Mouse (Mus musculus) neural tube, embryonic 13.5 days (tissue): ENCODE measurements around the gene Adgrl2. TPM values are rescaled to one million over a fixed set of nuclear protein-coding genes. Genes with fewer than 3 reads are reported as not detected.

ENCODE experiments used
- ATAC-seq: fragments of 200-750 bp; cut with Nextera tagmentation; 2 replicates; pipeline ENCODE4 v1.8.0; 2017; ENCODE audit warnings: low read depth, mild to moderate bottlenecking, moderate TSS enrichment, moderate library complexity
- H3K27ac ChIP-seq: fragments of 300-500 bp; sonication (generic); replicated peaks from 2 replicates; pipeline ENCODE4 v1.5.1; 2015; ENCODE audit warnings: moderate library complexity, mild to moderate bottlenecking, inconsistent platforms
- H3K27me3 ChIP-seq: fragments of 300-500 bp; sonication (generic); 2 replicates; pipeline ENCODE4 v1.6.1; 2015; ENCODE audit warnings: mild to moderate bottlenecking, inconsistent platforms
- H3K36me3 ChIP-seq: fragments of 300-500 bp; sonication (generic); 2 replicates; pipeline ENCODE4 v1.6.1; 2015; ENCODE audit warnings: mild to moderate bottlenecking, inconsistent platforms
- H3K4me1 ChIP-seq: fragments of 300-500 bp; sonication (generic); replicated peaks from 2 replicates; pipeline ENCODE4 v1.6.1; 2015; ENCODE audit warnings: inconsistent platforms
- H3K4me2 ChIP-seq: fragments of 300-500 bp; sonication (generic); 2 replicates; pipeline ENCODE4 v1.6.1; 2015; ENCODE audit warnings: inconsistent platforms, mild to moderate bottlenecking, moderate library complexity
- H3K4me3 ChIP-seq: fragments of 300-500 bp; sonication (generic); 2 replicates; pipeline ENCODE4 v1.5.1; 2015; ENCODE audit warnings: mild to moderate bottlenecking, inconsistent platforms
- H3K9ac ChIP-seq: fragments of 300-500 bp; sonication (generic); 2 replicates; pipeline ENCODE4 v1.6.1; 2015; ENCODE audit warnings: moderate library complexity, mild to moderate bottlenecking, inconsistent platforms
- H3K9me3 ChIP-seq: fragments of 300-500 bp; sonication (generic); 2 replicates; pipeline ENCODE4 v1.6.1; 2016; ENCODE audit warnings: inconsistent platforms
- WGBS: fragments of 180-500 bp; shearing (Covaris S2); methylation state at CpG from one replicate; pipeline ENCODE4 v1.1.7; 2015; 5-methylcytosine and 5-hydroxymethylcytosine counted together
- polyA plus RNA-seq: library from polyadenylated mRNA; unstranded; fragments of >200 nt; fragmentation: Nextera tagmentation; extraction: Ambion mirVana; gene quantifications from 2 replicates; pipeline ENCODE4 v1.2.1, GENCODE M21; 2015

Adgrl2 gene
- polyA plus RNA-seq, 1 experiment from 2014 or later = 132 TPM

DNA sequence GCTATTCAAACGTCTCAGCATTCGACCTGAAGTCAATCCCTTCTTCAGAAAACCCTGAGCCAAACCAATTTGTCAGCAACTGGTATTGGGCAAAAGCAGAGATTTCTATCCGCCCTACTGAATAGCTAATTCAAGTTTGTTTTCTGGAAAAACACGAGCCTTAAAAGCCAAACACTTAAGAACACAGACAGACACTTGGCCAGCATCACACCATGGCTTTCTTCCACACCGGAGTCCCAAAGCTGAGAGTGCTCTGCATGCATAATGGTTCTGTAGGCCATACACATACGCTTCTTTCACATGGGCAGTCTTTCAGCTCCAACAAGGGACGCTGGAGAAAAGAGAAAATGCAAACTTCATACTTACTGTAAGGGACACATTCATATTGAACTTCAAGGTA lies 125.1 kb downstream of the Adgrl2 start:
- WGBS = 75% methylated on average over 7 of the region's 7 CpGs
- Histone ChIP-seq H3K4me1 (peaks cover 23% of the 10 kb centered on the region), H3K9ac (no peak overlapping the region), H3K4me2 (no peak overlapping the region), H3K4me3 (no peak overlapping the region), H3K9me3 (no peaks in the 10 kb centered on the region), H3K36me3 (no peaks in the 10 kb centered on the region), H3K27ac (no peak overlapping the region), H3K27me3 (no peaks in the 10 kb centered on the region)
- ATAC-seq = no peak

DNA sequence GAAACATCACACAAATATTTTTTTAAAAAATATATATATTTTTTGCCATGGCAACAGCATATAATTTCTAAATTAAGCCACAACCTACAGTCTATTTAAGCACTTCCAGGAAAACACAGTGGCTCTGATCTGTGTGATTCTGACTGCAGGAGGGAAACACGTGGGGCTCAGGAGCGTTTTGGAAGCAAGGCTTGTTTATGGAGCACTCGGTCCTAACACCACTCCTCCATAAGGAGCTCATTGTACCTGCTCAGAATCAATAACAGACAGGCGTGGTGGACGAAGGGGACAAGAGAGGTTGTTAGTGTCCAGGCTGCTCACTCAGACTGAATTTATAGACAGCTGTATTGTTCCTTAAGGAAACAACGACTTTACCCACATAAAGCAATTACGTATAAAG lies 128.5 kb downstream of the Adgrl2 start:
- ATAC-seq = 0 out of 2 replicates have a peak, but pooled peaks have one; percentile 37
- WGBS = 11% methylated on average over 7 of the region's 7 CpGs

DNA sequence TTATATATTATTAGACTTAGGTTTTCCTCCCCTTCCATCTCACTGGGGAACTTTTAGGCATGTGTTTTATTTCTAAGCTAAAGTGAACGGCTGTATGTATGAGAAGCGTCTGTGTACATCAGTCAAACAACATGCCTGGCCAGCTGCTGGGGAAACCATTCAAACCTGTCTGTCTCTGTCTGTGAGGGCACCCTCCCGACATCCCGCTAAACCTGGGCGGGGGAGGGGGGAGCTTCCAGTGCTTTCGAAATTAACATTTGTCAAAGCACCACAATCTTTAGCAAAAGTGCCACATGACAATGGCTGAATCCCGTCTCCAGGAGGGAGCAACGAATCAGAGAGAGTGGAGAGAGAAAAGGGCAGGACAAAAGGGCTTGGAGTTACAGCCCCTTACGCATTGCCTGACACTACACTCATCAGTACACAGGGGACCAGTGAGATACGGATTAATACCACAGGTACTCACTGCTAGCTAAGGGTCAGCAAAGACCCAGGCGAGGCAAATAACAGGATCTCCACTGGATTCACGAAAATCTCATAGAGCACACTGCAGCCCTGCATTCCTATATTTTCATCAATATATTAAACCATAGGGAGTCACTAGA lies 135.9 kb downstream of the Adgrl2 start:
- WGBS = 16% methylated on average over 12 of the region's 12 CpGs
- Histone ChIP-seq H3K27ac (no peak overlapping the region), H3K27me3 (no peaks in the 10 kb centered on the region), H3K4me3 (peak overlapping the region; percentile 22), H3K4me2 (peak overlapping the region; percentile 50), H3K36me3 (peaks cover 35% of the 10 kb centered on the region), H3K9ac (peak overlapping the region; percentile 55), H3K9me3 (no peaks in the 10 kb centered on the region), H3K4me1 (peaks cover 27% of the 10 kb centered on the region)
- peak; percentile 52 for ATAC-seq

More for the DNA sequence above, 128.5 kb downstream of the Adgrl2 start:
- Histone ChIP-seq H3K4me2 (peak overlapping the region; percentile 24; the same call in 1 of the 2 replicates), H3K9me3 (no peaks in the 10 kb centered on the region), H3K36me3 (peaks cover 15% of the 10 kb centered on the region), H3K27me3 (no peaks in the 10 kb centered on the region), H3K27ac (no peak overlapping the region), H3K4me1 (peaks cover 10% of the 10 kb centered on the region), H3K9ac (no peak overlapping the region), H3K4me3 (no peak overlapping the region)

DNA sequence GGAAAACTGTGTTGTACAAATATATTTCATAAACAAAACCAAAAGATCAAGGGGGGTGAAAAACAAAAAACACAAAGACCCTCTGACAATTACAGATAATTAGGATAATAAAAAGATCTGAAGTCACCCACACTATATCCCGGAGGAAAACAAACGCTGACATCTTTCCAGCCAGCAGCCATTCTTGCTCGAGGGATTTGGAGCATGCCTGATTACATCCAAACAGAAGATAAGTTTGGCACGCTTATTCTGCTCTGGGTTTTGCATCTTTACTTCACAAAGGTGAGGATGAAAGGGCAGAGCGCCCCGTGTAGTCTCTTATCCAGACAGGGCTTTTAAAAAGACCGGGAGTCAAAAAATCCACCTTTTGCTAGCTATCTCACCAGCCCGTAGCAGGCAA lies 137.0 kb downstream of the Adgrl2 start:
- Histone ChIP-seq H3K9ac (no peak overlapping the region), H3K4me2 (peak overlapping the region; percentile 30), H3K27ac (no peak overlapping the region), H3K4me1 (peaks cover 27% of the 10 kb centered on the region), H3K9me3 (no peaks in the 10 kb centered on the region), H3K36me3 (peaks cover 36% of the 10 kb centered on the region), H3K4me3 (no peak overlapping the region), H3K27me3 (no peaks in the 10 kb centered on the region)
- WGBS = 13% methylated on average over 8 of the region's 8 CpGs
- 0 out of 2 replicates have a peak, but pooled peaks have one; percentile 40 for ATAC-seq

DNA sequence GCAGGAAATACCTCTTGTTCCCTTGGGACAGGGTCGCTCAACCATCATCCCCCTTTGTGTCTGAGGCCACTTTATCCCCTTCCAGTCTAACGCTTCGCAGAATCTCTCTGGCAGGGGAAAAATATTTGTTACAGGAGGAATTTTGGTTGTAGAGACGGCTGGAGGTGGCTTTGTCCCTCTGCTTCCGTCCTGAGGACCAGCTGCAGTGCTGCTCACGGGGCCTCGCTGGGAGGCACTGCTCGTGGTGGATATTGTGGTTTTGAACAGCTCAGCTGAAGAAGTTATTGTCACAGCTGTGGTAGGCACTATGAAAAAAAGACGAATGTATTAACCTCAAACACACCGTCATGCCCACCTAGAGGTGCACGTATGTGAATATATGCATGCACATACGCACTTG lies 137.8 kb downstream of the Adgrl2 start:
- peaks cover 38% of the 10 kb centered on the region for H3K36me3 ChIP-seq
- H3K27ac ChIP-seq = no peak overlapping the region
- no peaks in the 10 kb centered on the region for H3K27me3 ChIP-seq
- 30% methylated on average over 12 of the region's 12 CpGs for WGBS
- peaks cover 27% of the 10 kb centered on the region for H3K4me1 ChIP-seq
- peak; percentile 34; the same call in 1 of the 2 replicates for ATAC-seq
- H3K4me3 ChIP-seq = no peak overlapping the region
- no peaks in the 10 kb centered on the region for H3K9me3 ChIP-seq
- H3K9ac ChIP-seq = no peak overlapping the region
- H3K4me2 ChIP-seq = no peak overlapping the region

DNA sequence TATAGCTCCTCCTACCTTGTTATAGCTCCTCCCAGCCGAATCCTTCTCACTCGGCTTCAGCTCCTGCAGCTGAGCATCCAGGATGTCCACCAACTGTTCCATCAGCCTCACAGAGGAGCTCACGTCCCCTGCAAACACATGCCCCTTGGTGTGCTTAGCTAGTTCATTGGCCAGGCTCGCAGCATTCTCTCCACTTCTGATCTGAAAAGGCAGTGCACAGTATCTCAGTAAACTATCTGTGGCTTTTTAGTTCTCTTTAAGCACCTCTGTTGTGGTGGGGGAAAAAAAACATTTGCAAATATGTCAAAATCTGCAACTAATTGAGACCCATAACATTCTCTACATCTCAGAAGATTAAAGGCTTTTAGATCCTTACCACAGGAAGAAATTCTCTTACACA lies 139.5 kb downstream of the Adgrl2 start:
- Histone ChIP-seq H3K9me3 (no peaks in the 10 kb centered on the region), H3K36me3 (peaks cover 54% of the 10 kb centered on the region), H3K27me3 (no peaks in the 10 kb centered on the region), H3K4me3 (no peak overlapping the region), H3K9ac (no peak overlapping the region), H3K27ac (no peak overlapping the region), H3K4me2 (no peak overlapping the region), H3K4me1 (peaks cover 27% of the 10 kb centered on the region)
- 90% methylated on average over 4 of the region's 4 CpGs for WGBS
- ATAC-seq = no peak

DNA sequence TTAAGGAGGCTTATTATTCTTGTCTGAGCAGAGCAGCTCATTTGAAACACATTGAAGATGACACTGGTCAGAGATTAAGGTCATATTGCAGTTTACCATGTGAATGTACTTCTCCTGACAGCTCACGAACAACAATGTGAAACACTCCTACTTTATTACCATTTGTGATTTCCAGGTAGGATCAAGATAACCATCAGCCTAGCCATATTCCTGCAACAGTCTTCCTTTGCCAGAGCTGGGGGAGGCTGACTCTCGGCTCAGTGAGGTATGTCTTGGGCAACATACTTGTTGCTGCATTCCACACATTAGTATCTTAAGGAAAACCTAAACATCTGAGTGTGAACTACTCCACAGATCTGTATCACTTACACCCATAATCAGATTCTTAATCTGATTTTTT lies 142.0 kb downstream of the Adgrl2 start:
- Histone ChIP-seq H3K9ac (no peak overlapping the region), H3K27me3 (no peaks in the 10 kb centered on the region), H3K36me3 (peaks cover 66% of the 10 kb centered on the region), H3K4me3 (no peak overlapping the region), H3K9me3 (no peaks in the 10 kb centered on the region), H3K4me2 (no peak overlapping the region), H3K27ac (no peak overlapping the region), H3K4me1 (peaks cover 10% of the 10 kb centered on the region)
- no peak for ATAC-seq
- 82% methylated on average over 2 of the region's 2 CpGs for WGBS

DNA sequence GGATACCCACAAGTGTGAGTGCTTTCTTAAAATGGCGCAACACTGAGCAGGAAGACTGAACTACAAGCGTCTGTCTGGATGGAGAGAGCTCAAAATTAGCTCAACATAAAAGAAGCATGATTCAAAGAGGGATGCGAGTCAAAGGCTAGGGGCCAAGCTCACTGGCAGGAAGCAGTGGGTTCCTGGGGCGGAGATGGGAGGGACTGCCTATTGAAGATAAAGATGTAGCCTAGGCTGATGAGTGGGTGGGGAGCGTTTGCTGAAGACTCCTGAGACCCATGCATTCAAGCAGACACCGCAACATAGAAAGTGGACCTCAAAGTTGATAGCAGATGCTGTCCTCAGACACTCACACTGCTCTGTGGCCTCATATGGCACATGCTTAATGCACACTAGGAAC lies 146.2 kb downstream of the Adgrl2 start:
- Histone ChIP-seq H3K36me3 (peaks cover 44% of the 10 kb centered on the region), H3K4me1 (peaks cover 19% of the 10 kb centered on the region), H3K27ac (no peak overlapping the region), H3K4me3 (no peak overlapping the region), H3K27me3 (no peaks in the 10 kb centered on the region), H3K9me3 (no peaks in the 10 kb centered on the region), H3K9ac (no peak overlapping the region), H3K4me2 (no peak overlapping the region)
- no peak for ATAC-seq
- 86% methylated on average over 6 of the region's 6 CpGs for WGBS

DNA sequence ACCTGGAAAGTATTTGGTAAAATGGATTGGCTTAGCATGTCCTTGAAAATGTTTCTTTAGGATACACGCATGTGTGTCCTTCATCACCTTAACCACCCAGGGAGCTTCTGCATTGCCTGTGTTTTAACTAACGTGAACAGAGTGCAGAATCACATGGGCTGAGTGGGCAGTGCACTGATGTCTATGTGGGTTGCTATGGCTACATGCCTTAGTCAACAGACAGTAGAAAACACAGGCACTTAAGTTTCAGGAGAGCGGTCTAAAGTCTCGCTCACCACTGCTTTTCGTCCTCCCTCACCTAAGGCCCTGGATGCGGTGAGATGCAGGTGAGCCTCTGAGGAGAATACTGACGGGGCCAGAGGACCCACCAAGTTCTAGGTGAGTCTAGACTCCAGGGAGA lies 147.8 kb downstream of the Adgrl2 start:
- Histone ChIP-seq H3K36me3 (peaks cover 37% of the 10 kb centered on the region), H3K27me3 (no peaks in the 10 kb centered on the region), H3K4me2 (no peak overlapping the region), H3K9ac (no peak overlapping the region), H3K9me3 (no peaks in the 10 kb centered on the region), H3K4me3 (no peak overlapping the region), H3K27ac (no peak overlapping the region), H3K4me1 (peaks cover 32% of the 10 kb centered on the region)
- WGBS = 83% methylated on average over 7 of the region's 7 CpGs
- ATAC-seq = no peak

DNA sequence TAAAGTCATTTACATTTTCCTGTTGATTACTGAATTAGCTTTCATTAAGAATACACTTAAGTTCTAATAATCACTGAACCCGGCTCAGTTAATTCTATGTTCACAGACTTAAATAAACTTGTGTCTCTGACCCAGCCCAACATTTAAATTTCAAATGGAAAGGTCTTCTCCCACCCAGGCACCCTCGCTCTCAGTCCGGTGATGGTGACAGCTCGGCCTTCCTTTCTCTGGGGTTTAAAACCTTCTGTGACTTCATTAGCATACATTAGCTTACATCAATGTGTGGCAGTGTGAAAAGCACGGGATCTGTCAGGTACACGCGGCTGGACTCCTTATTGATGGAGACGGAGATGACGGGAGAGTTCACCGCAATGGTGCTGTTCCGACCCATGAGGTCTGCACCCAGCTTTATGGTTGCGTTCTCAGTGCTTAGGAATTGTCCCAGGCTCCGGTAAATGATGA lies 151.5 kb downstream of the Adgrl2 start:
- H3K9ac ChIP-seq = no peak overlapping the region
- no peak overlapping the region for H3K4me3 ChIP-seq
- WGBS = 35% methylated on average over 13 of the region's 13 CpGs
- H3K9me3 ChIP-seq = no peaks in the 10 kb centered on the region
- H3K27me3 ChIP-seq = no peaks in the 10 kb centered on the region
- no peak overlapping the region for H3K4me2 ChIP-seq
- no peak for ATAC-seq
- H3K36me3 ChIP-seq = peaks cover 49% of the 10 kb centered on the region
- peak overlapping the region; percentile 56; the same call in 1 of the 2 replicates for H3K27ac ChIP-seq
- peaks cover 39% of the 10 kb centered on the region for H3K4me1 ChIP-seq

DNA sequence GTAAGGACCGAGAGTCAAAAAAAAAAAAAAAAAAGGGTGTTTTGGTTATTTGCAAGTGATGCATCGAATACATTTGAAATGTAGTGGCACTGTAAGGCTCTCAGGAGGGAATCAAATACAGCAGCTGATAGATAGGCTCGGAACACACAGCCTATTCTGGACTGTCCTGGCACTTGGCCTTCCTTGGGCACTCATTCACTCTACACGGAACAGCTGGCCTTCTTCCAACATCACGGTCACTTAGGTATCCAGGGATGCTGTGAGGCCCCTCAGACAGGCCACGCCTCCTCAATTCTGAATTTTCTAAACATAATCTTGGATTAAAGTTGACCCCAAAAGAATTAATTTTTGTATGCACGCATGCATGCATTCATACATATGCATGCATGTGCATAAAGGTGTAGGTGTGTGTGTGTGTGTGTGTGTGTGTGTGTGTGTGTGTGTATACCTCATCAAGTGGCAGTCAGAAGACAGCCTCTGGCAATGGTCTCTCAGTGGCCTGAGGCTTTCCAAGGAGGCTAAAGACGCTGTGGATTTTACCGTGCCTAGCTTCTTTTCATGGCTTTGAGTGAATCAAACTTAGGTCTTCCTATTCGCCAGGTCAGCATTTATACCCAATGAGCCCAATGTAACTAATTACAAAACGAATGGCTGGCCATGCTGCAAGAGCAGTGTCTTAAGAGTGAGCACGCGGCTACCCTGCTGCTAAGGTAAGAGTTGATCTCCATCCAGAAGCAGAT lies 152.1 kb downstream of the Adgrl2 start:
- Histone ChIP-seq H3K9ac (no peak overlapping the region), H3K27me3 (no peaks in the 10 kb centered on the region), H3K4me3 (no peak overlapping the region), H3K4me2 (no peak overlapping the region), H3K4me1 (peaks cover 39% of the 10 kb centered on the region), H3K9me3 (no peaks in the 10 kb centered on the region), H3K27ac (0 out of 2 replicates have a peak overlapping the region, but pooled peaks have one; percentile 49), H3K36me3 (peaks cover 50% of the 10 kb centered on the region)
- 66% methylated on average over 13 of the region's 13 CpGs for WGBS
- ATAC-seq = 0 out of 2 replicates have a peak, but pooled peaks have one; percentile 62

DNA sequence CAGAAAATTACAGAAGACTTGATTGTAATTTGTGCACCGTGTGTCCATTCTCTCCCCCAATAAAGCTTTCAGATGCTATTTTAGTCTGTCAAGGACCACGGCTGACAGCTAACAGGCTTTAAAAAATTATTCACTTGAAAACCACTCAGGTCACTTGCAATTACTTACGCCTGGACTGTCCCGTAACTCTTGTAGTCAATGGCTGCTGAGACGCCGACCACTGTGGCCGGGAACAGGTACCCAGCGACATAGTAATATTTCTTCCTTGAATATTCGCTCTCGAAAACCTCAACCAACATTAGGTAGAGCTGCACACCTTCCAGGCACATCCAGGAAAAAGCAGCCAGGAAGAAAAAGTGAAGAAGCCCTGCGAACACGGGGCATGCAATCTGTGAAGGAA lies 155.2 kb downstream of the Adgrl2 start:
- no peak overlapping the region for H3K27ac ChIP-seq
- H3K4me1 ChIP-seq = peaks cover 29% of the 10 kb centered on the region
- H3K4me3 ChIP-seq = no peak overlapping the region
- WGBS = 62% methylated on average over 12 of the region's 12 CpGs
- no peaks in the 10 kb centered on the region for H3K9me3 ChIP-seq
- no peak overlapping the region for H3K4me2 ChIP-seq
- H3K36me3 ChIP-seq = peaks cover 64% of the 10 kb centered on the region
- ATAC-seq = no peak
- no peak overlapping the region for H3K9ac ChIP-seq
- no peaks in the 10 kb centered on the region for H3K27me3 ChIP-seq
